Mouse (Mus musculus) cortical plate, adult 2 months (tissue): ENCODE data around the gene Dnajc8.

Experiments
- CTCF ChIP-seq: fragments of 200-500 bp; IDR thresholded peaks from 2 replicates; pipeline ENCODE4 v1.5.1; 2011; ENCODE audit warnings: mild to moderate bottlenecking, control low read depth, low read length; ENCODE audit not compliant: insufficient read depth; ENCODE audit errors: extremely low read depth
- POLR2A ChIP-seq: fragments of 200-500 bp; IDR thresholded peaks from 2 replicates; pipeline ENCODE4 v1.6.1; 2011; ENCODE audit warnings: mild to moderate bottlenecking, low read length, control low read depth; ENCODE audit not compliant: insufficient read depth; ENCODE audit errors: extremely low read depth

DNA sequence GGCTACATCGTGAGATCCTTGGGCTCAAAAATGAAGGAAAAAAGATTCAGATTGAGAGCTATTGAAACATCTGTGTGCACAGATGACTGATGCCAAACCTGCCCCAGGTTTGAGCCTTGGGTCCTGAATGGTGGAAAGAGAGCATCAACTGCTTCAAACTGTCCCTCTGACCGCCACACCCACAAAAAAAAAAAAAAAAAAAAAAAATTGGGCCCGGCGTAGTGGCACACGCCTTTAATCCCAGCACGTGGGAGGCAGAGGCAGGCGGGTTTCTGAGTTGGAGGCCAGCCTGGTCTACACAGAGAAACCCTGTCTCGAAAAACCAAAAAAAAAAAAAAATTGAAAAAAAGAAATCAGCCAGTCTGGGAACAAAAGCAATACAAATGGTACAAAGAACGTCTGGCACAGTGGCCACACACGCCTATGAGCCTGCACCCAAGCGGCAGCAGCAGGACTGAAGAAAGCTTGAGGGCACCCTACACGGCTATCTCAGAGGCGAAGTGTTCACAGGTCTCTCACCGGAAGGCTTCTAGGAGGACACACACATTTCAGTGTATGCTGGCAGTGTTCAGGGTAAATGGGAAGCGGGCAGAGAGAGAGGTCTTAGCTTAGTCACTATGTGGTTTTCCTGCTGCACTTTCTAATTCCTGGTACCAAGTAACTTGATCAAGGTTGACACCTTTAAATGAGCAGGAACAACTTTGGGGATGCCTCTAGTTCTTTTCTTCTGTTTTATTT is 44.9 kb upstream of the Dnajc8 start:
- no peak for TF ChIP-seq CTCF
- no peak for TF ChIP-seq POLR2A
